Comparison of ENCODE assay signal across 22 mouse cellular contexts in genomic region chr4:47290448-47290847, GRCm38 (mm10).
DNase-seq lines count a peak whose midpoint lies in the region; ATAC-seq and TF ChIP-seq lines count a peak whose summit lies in the region.
"Had no signal": no experiment of that assay in that cellular context is flagged by ENCODE, and none has a peak within 500 bp of the region (broad histone marks: within the 10 kb centered on the region; RNA-seq: fewer than 3 reads in every experiment).

No protein-coding gene starts in this region.

- H3K9me3 ChIP-seq in forebrain, embryonic 15.5 days: no peaks in the 10 kb centered on the region
- no peaks in the 10 kb centered on the region for H3K9me3 ChIP-seq in forebrain, embryonic 12.5 days
- H3K9me3 ChIP-seq in intestine, postnatal 0 days (ENCODE audit: control insufficient read depth): no peaks in the 10 kb centered on the region
- H3K9me3 ChIP-seq in neural tube, embryonic 15.5 days (replicated peaks): no peaks in the 10 kb centered on the region
- H3K9me3 ChIP-seq: embryonic facial prominence, embryonic 12.5 days; embryonic facial prominence, embryonic 15.5 days; heart, embryonic 10.5 days; heart, embryonic 13.5 days; hindbrain, embryonic 10.5 days had no signal

- peak overlapping the region; percentile 53; the same call in 1 of the 2 replicates for H3K27ac ChIP-seq in forebrain, embryonic 15.5 days (replicated peaks)
- no peak overlapping the region for H3K27ac ChIP-seq in forebrain, embryonic 12.5 days
- peak overlapping the region; percentile 73; the same call in 1 of the 2 replicates for H3K27ac ChIP-seq in thymus, adult 2 months (ENCODE audit: control insufficient read depth, insufficient read depth, low read length)
- no peak overlapping the region for H3K27ac ChIP-seq in intestine, postnatal 0 days (ENCODE audit: low read depth, low read length)
- H3K27ac ChIP-seq in neural tube, embryonic 15.5 days (replicated peaks): no peak overlapping the region
- H3K27ac ChIP-seq: embryonic facial prominence, embryonic 12.5 days; embryonic facial prominence, embryonic 15.5 days; heart, adult 2 months; heart, embryonic 10.5 days; heart, embryonic 13.5 days; hindbrain, embryonic 10.5 days; hindbrain, embryonic 14.5 days; hindbrain, postnatal 0 days had no signal

- H3K4me3 ChIP-seq in forebrain, embryonic 15.5 days: no peak overlapping the region
- no peak overlapping the region for H3K4me3 ChIP-seq in forebrain, embryonic 12.5 days (replicated peaks)
- no peak overlapping the region for H3K4me3 ChIP-seq in thymus, adult 2 months (ENCODE audit: control insufficient read depth, insufficient read depth, low read length)
- no peak overlapping the region for H3K4me3 ChIP-seq in intestine, postnatal 0 days (ENCODE audit: low read depth, low read length)
- no peak overlapping the region for H3K4me3 ChIP-seq in neural tube, embryonic 15.5 days (replicated peaks)
- H3K4me3 ChIP-seq: embryonic facial prominence, embryonic 12.5 days; embryonic facial prominence, embryonic 15.5 days; heart, adult 2 months; heart, embryonic 10.5 days; heart, embryonic 13.5 days; hindbrain, embryonic 10.5 days had no signal

- TF ChIP-seq POLR2A in thymus, adult 2 months (IDR thresholded peaks at IDR 0.05; ENCODE audit: control insufficient read depth, extremely low read depth, insufficient read depth, low read length, poor library complexity): no peak

- no peak overlapping the region for H3K4me2 ChIP-seq in forebrain, embryonic 15.5 days (replicated peaks)
- H3K4me2 ChIP-seq in forebrain, embryonic 12.5 days: no peak overlapping the region
- no peak overlapping the region for H3K4me2 ChIP-seq in intestine, postnatal 0 days (replicated peaks; ENCODE audit: low read depth)
- no peak overlapping the region for H3K4me2 ChIP-seq in neural tube, embryonic 15.5 days
- H3K4me2 ChIP-seq: embryonic facial prominence, embryonic 12.5 days; embryonic facial prominence, embryonic 15.5 days; heart, embryonic 13.5 days; hindbrain, embryonic 14.5 days had no signal

- peaks cover 8% of the 10 kb centered on the region; the same call in 1 of the 2 replicates for H3K4me1 ChIP-seq in forebrain, embryonic 15.5 days
- peaks cover 5% of the 10 kb centered on the region; the same call in 1 of the 2 replicates for H3K4me1 ChIP-seq in forebrain, embryonic 12.5 days
- peaks cover 81% of the 10 kb centered on the region for H3K4me1 ChIP-seq in thymus, adult 2 months (replicated peaks; ENCODE audit: control insufficient read depth, insufficient read depth, low read length)
- H3K4me1 ChIP-seq in intestine, postnatal 0 days (replicated peaks; ENCODE audit: control insufficient read depth, insufficient read depth, low read length): peaks cover 4% of the 10 kb centered on the region; the same call in 1 of the 2 replicates
- peaks cover 11% of the 10 kb centered on the region for H3K4me1 ChIP-seq in neural tube, embryonic 15.5 days

- no peaks in the 10 kb centered on the region for H3K36me3 ChIP-seq in forebrain, embryonic 15.5 days
- H3K36me3 ChIP-seq in forebrain, embryonic 12.5 days (replicated peaks): no peaks in the 10 kb centered on the region
- no peaks in the 10 kb centered on the region for H3K36me3 ChIP-seq in thymus, adult 2 months (ENCODE audit: control insufficient read depth, insufficient read depth, low read length)
- H3K36me3 ChIP-seq in intestine, postnatal 0 days (ENCODE audit: control insufficient read depth, insufficient read depth): 0 out of 2 replicates have a peak, but pooled peaks cover 2% of the 10 kb centered on the region
- H3K36me3 ChIP-seq in neural tube, embryonic 15.5 days: no peaks in the 10 kb centered on the region
- H3K36me3 ChIP-seq: embryonic facial prominence, embryonic 12.5 days; embryonic facial prominence, embryonic 15.5 days; G1E; heart, embryonic 10.5 days; heart, embryonic 13.5 days; hindbrain, embryonic 10.5 days had no signal

- TF ChIP-seq CTCF in thymus, adult 2 months (IDR thresholded peaks at IDR 0.05; ENCODE audit: borderline replicate concordance, control insufficient read depth, extremely low read depth, insufficient read depth, low read length, poor library complexity): no peak
- no peak for TF ChIP-seq CTCF in intestine, postnatal 0 days (IDR thresholded peaks at IDR 0.05; ENCODE audit: low read depth)

- no peak for ATAC-seq in forebrain, embryonic 15.5 days (replicated peaks)
- no peak for ATAC-seq in forebrain, embryonic 12.5 days (ENCODE audit: low FRiP score)
- peak; percentile 69 for ATAC-seq in intestine, postnatal 0 days
- no peak for ATAC-seq in megakaryocyte-erythroid progenitor cell, adult 5-6 weeks (replicated peaks; ENCODE audit: low FRiP score, low TSS enrichment, poor library complexity, severe bottlenecking)
- no peak for ATAC-seq in neural tube, embryonic 15.5 days (ENCODE audit: low FRiP score)
- ATAC-seq: inflammation-experienced regulatory T-cells, adult 6 months had no signal

- H3K9ac ChIP-seq in forebrain, embryonic 15.5 days (replicated peaks): no peak overlapping the region
- no peak overlapping the region for H3K9ac ChIP-seq in forebrain, embryonic 12.5 days
- no peak overlapping the region for H3K9ac ChIP-seq in intestine, postnatal 0 days (ENCODE audit: low read depth, low read length)
- H3K9ac ChIP-seq in neural tube, embryonic 15.5 days (replicated peaks): no peak overlapping the region
- H3K9ac ChIP-seq: embryonic facial prominence, embryonic 12.5 days; embryonic facial prominence, embryonic 15.5 days; heart, embryonic 13.5 days; hindbrain, embryonic 14.5 days had no signal

- 86% methylated on average over 2 of the region's 2 CpGs for WGBS in forebrain, embryonic 15.5 days
- WGBS in forebrain, embryonic 12.5 days: 92% methylated on average over 2 of the region's 2 CpGs
- 43% methylated on average over 2 of the region's 2 CpGs for WGBS in thymus, adult 2 months
- WGBS in intestine, postnatal 0 days: 34% methylated on average over 2 of the region's 2 CpGs
- WGBS in neural tube, embryonic 15.5 days: 82% methylated on average over 2 of the region's 2 CpGs

- no peaks in the 10 kb centered on the region for H3K27me3 ChIP-seq in forebrain, embryonic 15.5 days
- H3K27me3 ChIP-seq in forebrain, embryonic 12.5 days: no peaks in the 10 kb centered on the region
- no peaks in the 10 kb centered on the region for H3K27me3 ChIP-seq in thymus, adult 2 months (ENCODE audit: control insufficient read depth, insufficient read depth, low read length)
- no peaks in the 10 kb centered on the region for H3K27me3 ChIP-seq in intestine, postnatal 0 days (replicated peaks; ENCODE audit: control insufficient read depth, insufficient read depth, low read length)
- H3K27me3 ChIP-seq in neural tube, embryonic 15.5 days (replicated peaks): no peaks in the 10 kb centered on the region
- H3K27me3 ChIP-seq: CH12.LX; embryonic facial prominence, embryonic 12.5 days; embryonic facial prominence, embryonic 15.5 days; heart, embryonic 13.5 days had no signal

- DNase-seq in thymus, adult 2 months: no peak
- no peak for DNase-seq in thymus, postnatal 36 days
- DNase-seq: adrenal gland, adult 2 months; adrenal gland, postnatal 14 days; B cell, adult 2 months; gastrocnemius, postnatal 25 days; heart, adult 2 months had no signal

Comparison
In these comparisons a context has a peak if more than half of its experiments do, and no peak if none do; other contexts are left out.
1. H3K27ac ChIP-seq: peak in forebrain, embryonic 15.5 days (single experiment) and thymus, adult 2 months (single experiment); none in forebrain, embryonic 12.5 days (single experiment), intestine, postnatal 0 days (single experiment) and neural tube, embryonic 15.5 days (single experiment).